Mouse (Mus musculus) limb, embryonic 15.5 days (tissue): ENCODE data around the gene Fn1. TPM values are rescaled to one million over a fixed set of nuclear protein-coding genes. Genes with fewer than 3 reads are reported as not detected.

Experiments
- ATAC-seq: fragments of 200-750 bp; cut with Nextera tagmentation; 2 replicates; pipeline ENCODE4 v1.8.0; 2017; ENCODE audit warnings: low read depth, moderate TSS enrichment; ENCODE audit not compliant: insufficient number of reproducible peaks, low FRiP score, low TSS enrichment
- H3K27ac ChIP-seq: fragments of 300-500 bp; sonication (generic); 2 replicates; pipeline ENCODE4 v1.5.1; 2015; ENCODE audit warnings: moderate library complexity, mild to moderate bottlenecking, inconsistent platforms
- H3K27me3 ChIP-seq: fragments of 300-500 bp; sonication (generic); 2 replicates; pipeline ENCODE4 v1.6.1; 2015; ENCODE audit warnings: inconsistent platforms
- H3K36me3 ChIP-seq: fragments of 300-500 bp; sonication (generic); 2 replicates; pipeline ENCODE4 v1.6.1; 2015; ENCODE audit warnings: inconsistent platforms
- H3K4me1 ChIP-seq: fragments of 300-500 bp; sonication (generic); 2 replicates; pipeline ENCODE4 v1.6.1; 2015; ENCODE audit warnings: inconsistent platforms
- H3K4me2 ChIP-seq: fragments of 300-500 bp; sonication (generic); 2 replicates; pipeline ENCODE4 v1.6.1; 2015; ENCODE audit warnings: mild to moderate bottlenecking, inconsistent platforms
- H3K4me3 ChIP-seq: fragments of 300-500 bp; sonication (generic); 2 replicates; pipeline ENCODE4 v1.5.1; 2015; ENCODE audit warnings: mild to moderate bottlenecking, inconsistent platforms
- H3K9ac ChIP-seq: fragments of 300-500 bp; sonication (generic); 2 replicates; pipeline ENCODE4 v1.6.1; 2015; ENCODE audit warnings: inconsistent platforms
- H3K9me3 ChIP-seq: fragments of 300-500 bp; sonication (generic); 2 replicates; pipeline ENCODE4 v1.6.1; 2016; ENCODE audit warnings: inconsistent platforms
- WGBS: fragments of 180-500 bp; shearing (Covaris S2); methylation state at CpG from one replicate; pipeline ENCODE4 v1.1.7; 2015; 5-methylcytosine and 5-hydroxymethylcytosine counted together
- polyA plus RNA-seq: library from polyadenylated mRNA; unstranded; fragments of >200 nt; fragmentation: Nextera tagmentation; extraction: Ambion mirVana; gene quantifications from 2 replicates; pipeline ENCODE4 v1.2.1, GENCODE M21; 2015

The Fn1 gene
- polyA plus RNA-seq, 1 experiment from 2014 or later: 197 TPM

DNA sequence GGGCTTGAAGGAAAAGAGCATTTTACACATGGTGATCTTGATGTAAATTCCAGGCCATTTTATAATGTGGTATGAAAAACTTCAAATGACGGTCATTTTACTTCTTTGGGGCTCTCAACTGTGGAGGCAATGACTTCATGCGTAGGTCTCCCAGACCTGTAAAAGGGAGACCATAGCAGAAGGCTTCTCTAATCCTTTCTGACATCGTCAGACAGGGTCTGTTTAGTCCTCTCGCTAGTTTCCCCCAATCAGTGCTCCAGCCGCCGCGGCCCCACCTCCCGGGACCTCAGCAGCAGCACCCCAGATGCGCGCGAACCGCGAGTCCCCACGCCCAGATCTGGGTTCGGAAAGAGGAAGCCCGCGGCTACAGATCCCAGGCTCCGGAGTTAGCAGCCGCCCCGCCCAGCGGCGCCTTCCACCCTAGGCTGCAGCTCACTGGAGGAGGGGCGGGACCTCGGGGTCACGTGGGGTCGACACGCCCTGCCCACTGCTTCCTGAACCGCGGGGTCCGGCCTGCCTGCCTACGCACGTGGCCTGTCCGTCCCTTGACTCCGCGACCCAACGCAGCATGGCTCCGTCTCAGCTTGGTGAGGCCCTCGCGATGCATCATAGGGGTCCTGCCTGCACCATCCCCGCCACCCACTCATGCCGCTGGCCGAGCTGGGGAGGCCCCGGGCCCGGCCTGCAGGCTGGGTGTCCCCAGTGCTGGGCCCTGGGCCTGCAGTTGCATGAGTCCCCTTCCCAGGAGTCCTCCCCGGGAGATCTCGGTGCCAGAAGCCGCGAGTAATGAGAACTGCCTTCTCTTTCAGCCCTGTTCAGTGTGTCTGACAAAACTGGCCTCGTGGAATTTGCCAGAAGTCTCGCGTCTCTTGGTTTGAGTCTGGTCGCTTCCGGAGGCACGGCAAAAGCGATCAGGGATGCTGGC is 96.0 kb downstream of the Fn1 start, which contains the start of gene Atic:
Atic (plus strand) TSS at position 463 of the 925 bp plus-strand sequence.
- Histone ChIP-seq H3K9me3 (no peaks in the 10 kb centered on the region), H3K4me2 (peak within 1 kb of the TSS; percentile 88), H3K36me3 (peaks cover 28% of the 10 kb centered on the region), H3K27ac (peak within 1 kb of the TSS; percentile 84), H3K27me3 (no peaks in the 10 kb centered on the region), H3K4me3 (peak within 1 kb of the TSS; percentile 75), H3K4me1 (peaks cover 9% of the 10 kb centered on the region; the same call in 1 of the 2 replicates), H3K9ac (peak within 1 kb of the TSS; percentile 74)
- WGBS: under 1% methylated on average over 55 of the region's 55 CpGs
- peak; percentile 99 for ATAC-seq

DNA sequence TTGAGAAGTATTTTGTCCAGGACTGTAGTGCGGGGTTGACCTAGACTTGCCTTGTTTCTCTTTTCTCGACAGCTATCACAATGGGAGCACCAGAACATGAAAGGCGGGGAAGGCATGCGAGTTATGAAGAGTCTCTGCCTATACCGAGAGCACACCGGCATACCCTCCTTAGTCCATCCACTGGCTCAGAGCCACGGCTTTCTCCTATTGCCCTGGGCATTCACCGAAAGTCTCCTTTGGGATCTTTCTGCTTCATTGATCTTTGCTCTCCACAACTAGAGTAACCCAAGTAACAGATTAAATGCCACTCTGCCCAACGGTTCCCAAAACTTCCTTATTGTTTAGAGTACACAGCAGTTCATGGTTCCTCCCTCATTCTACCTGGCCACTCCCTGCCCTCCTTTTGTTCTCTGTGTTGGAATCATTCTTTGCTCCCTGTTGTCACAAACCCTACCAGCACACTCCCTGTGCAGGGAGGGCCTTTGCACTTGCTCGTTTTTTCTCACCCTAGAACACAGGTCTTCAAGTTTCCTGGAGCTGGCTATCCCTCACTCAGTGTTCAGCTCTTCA is 102.3 kb downstream of the Fn1 start:
- H3K4me2 ChIP-seq: no peak overlapping the region
- H3K27me3 ChIP-seq: no peaks in the 10 kb centered on the region
- H3K4me1 ChIP-seq: no peaks in the 10 kb centered on the region
- ATAC-seq: no peak
- 83% methylated on average over 10 of the region's 10 CpGs for WGBS
- H3K27ac ChIP-seq: no peak overlapping the region
- no peak overlapping the region for H3K4me3 ChIP-seq
- no peaks in the 10 kb centered on the region for H3K9me3 ChIP-seq
- no peaks in the 10 kb centered on the region for H3K36me3 ChIP-seq
- no peak overlapping the region for H3K9ac ChIP-seq

DNA sequence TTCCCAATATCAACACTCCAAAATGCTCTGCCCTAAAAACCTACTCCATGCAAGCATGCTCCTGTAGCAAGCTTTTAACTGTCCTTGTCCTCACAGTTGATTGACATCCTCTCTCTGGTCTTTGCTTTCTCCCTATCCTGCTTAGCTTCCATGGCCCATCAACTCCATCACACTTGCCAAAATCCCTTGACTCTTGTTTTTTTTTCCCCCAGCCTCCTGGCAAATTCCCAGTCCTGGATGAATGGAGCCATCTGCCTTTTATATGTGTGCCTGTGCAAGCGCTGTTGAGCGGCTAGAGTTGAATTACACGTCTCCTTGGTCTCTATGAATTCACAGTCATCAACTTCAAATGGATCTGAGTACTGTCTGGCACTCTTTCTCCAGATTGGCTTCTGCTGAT is 112.6 kb downstream of the Fn1 start:
- ATAC-seq: no peak
- Histone ChIP-seq H3K27me3 (no peaks in the 10 kb centered on the region), H3K4me3 (no peak overlapping the region), H3K36me3 (no peaks in the 10 kb centered on the region), H3K27ac (no peak overlapping the region), H3K4me2 (no peak overlapping the region), H3K4me1 (no peaks in the 10 kb centered on the region), H3K9ac (no peak overlapping the region), H3K9me3 (no peaks in the 10 kb centered on the region)
- 70% methylated on average over 3 of the region's 3 CpGs for WGBS

DNA sequence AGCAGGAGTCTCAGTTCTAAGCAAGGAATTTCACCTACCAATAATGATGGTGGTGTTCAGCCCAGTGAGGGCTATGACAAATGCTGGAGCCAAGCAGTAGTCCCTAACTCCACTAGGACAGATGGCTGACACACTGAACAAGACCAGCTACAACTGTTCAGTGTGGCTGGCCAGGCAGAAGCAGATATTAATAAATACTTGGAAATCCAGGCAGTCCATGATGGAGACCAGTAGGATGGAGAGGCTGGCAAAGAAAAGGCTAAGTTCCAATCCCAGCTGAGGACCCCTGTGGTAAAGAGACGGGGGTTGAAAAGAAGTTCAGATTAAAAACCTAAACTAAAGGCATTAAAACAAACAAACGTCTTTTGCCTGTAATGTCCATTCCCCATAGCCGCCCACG is 113.4 kb downstream of the Fn1 start:
- Histone ChIP-seq H3K4me3 (no peak overlapping the region), H3K36me3 (no peaks in the 10 kb centered on the region), H3K27me3 (no peaks in the 10 kb centered on the region), H3K9ac (no peak overlapping the region), H3K27ac (no peak overlapping the region), H3K9me3 (no peaks in the 10 kb centered on the region), H3K4me1 (no peaks in the 10 kb centered on the region), H3K4me2 (no peak overlapping the region)
- no peak for ATAC-seq
- whole genome bisulfite sequencing: 84% methylated on average over 4 of the region's 4 CpGs

Other genes starting within 250 kb of the Fn1 start
- gene Abca12, start 238.3 kb downstream of the Fn1 start, polyA plus RNA-seq: 7.1 and 7.7 TPM in 2 replicates
- 56.6 and 62.2 TPM in 2 replicates for gene Atic, start 96.0 kb downstream of the Fn1 start, polyA plus RNA-seq